Mouse (Mus musculus) lung, embryonic 16.5 days (tissue): ENCODE measurements at regions not wholly inside any gene's neighbourhood (a gene's known extent, or its start where the extent isn't known, plus 50 kb on each side); places are given as distances from the start of the nearest gene placed in this dataset.

Experiments
- ATAC-seq: fragments of 200-750 bp; cut with Nextera tagmentation; 2 replicates; pipeline ENCODE4 v1.8.0; 2017; ENCODE audit warnings: low read depth, mild to moderate bottlenecking, moderate library complexity
- H3K27ac ChIP-seq: fragments of 300-500 bp; sonication (generic); 2 replicates; pipeline ENCODE4 v1.5.1; 2014; ENCODE audit warnings: mild to moderate bottlenecking, control low read depth, low read length
- H3K27me3 ChIP-seq: fragments of 300-500 bp; sonication (generic); 2 replicates; pipeline ENCODE4 v1.6.1; 2014; ENCODE audit warnings: low read depth, low read length, mixed read lengths; ENCODE audit not compliant: control insufficient read depth, insufficient read depth
- H3K36me3 ChIP-seq: fragments of 300-500 bp; sonication (generic); 2 replicates; pipeline ENCODE4 v1.6.1; 2014; ENCODE audit warnings: low read length; ENCODE audit not compliant: control insufficient read depth, insufficient read depth
- H3K4me1 ChIP-seq: fragments of 300-500 bp; sonication (generic); replicated peaks from 2 replicates; pipeline ENCODE4 v1.6.1; 2014; ENCODE audit warnings: low read length, mixed read lengths; ENCODE audit not compliant: control insufficient read depth, insufficient read depth
- H3K4me2 ChIP-seq: fragments of 300-500 bp; sonication (generic); 2 replicates; pipeline ENCODE4 v1.6.1; 2014; ENCODE audit warnings: low read depth, low read length, control low read depth
- H3K4me3 ChIP-seq: fragments of 300-500 bp; sonication (generic); 2 replicates; pipeline ENCODE4 v1.5.1; 2014; ENCODE audit warnings: mild to moderate bottlenecking, low read length, control low read depth
- H3K9ac ChIP-seq: fragments of 300-500 bp; sonication (generic); 2 replicates; pipeline ENCODE4 v1.6.1; 2014; ENCODE audit warnings: low read length, control low read depth
- H3K9me3 ChIP-seq: fragments of 300-500 bp; sonication (generic); 2 replicates; pipeline ENCODE4 v1.6.1; 2016; ENCODE audit warnings: low read length; ENCODE audit not compliant: control insufficient read depth
- WGBS: fragments of 180-500 bp; shearing (Covaris S2); extraction: QIAGEN DNeasy Blood & Tissue Kit; methylation state at CpG from one replicate; pipeline ENCODE4 v1.1.7; 2014; 5-methylcytosine and 5-hydroxymethylcytosine counted together

DNA sequence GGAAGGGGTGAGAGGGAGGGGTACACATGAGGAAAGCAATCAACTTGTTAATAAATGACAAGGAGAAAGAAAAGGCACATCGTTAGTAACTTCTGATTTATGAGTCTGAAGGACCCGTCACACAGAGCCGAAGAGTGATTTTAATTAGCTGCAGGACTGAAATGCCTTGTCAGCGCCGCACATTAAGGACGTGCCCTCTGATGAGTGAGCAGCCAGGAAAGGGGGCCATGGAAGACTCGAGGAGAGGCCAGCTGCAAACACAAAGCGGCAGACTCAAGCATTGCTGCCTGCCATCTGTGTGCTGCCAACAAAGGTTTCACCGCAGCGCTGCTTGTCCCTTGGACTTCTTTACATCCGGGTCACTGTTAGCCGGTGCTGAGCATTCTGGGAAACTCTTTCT lies 184.8 kb upstream of the Fn1 start:
- H3K4me2 ChIP-seq: peak overlapping the region; percentile 44
- no peak overlapping the region for H3K27ac ChIP-seq
- H3K36me3 ChIP-seq: no peaks in the 10 kb centered on the region
- WGBS: 16% methylated on average over 12 of the region's 12 CpGs
- peaks cover 7% of the 10 kb centered on the region for H3K4me1 ChIP-seq
- H3K9me3 ChIP-seq: 0 out of 2 replicates have a peak, but pooled peaks cover 2% of the 10 kb centered on the region
- H3K27me3 ChIP-seq: no peaks in the 10 kb centered on the region
- no peak overlapping the region for H3K9ac ChIP-seq
- no peak overlapping the region for H3K4me3 ChIP-seq
- ATAC-seq: peak; percentile 83

DNA sequence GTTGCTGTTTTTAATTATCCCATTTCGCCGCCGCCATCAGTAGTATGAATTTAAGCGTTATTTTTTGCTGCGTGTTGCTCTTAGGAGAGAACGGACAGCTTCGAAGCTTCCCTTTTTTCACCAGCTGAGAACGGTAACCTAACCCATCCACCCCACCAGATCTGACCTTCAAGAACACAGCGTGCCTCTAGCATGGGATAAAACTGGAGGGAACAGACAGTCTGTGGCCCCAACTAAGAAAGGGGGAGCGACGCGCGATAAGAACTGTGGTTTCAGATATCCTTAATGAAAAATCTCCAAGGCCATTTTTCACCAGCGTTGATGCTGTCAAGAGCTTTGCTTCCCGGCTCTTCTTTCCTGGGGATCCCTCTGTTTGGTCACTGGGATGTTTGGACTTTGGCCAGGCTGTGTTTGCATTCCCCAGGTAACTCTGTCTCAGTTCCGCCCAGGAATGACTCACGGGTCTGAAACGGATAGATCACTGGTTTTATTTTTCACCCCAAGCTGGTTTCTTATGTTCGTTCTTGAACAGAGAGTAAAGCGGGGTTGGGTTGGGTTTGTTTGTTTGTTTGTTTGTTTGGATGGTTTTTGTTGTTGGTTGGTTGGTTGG lies 184.1 kb upstream of the Fn1 start:
- Histone ChIP-seq H3K27me3 (no peaks in the 10 kb centered on the region), H3K9ac (no peak overlapping the region), H3K4me3 (no peak overlapping the region), H3K36me3 (no peaks in the 10 kb centered on the region), H3K27ac (no peak overlapping the region), H3K4me2 (peak overlapping the region; percentile 44), H3K9me3 (0 out of 2 replicates have a peak, but pooled peaks cover 2% of the 10 kb centered on the region), H3K4me1 (peaks cover 7% of the 10 kb centered on the region)
- 42% methylated on average over 20 of the region's 20 CpGs for WGBS
- ATAC-seq: no peak

DNA sequence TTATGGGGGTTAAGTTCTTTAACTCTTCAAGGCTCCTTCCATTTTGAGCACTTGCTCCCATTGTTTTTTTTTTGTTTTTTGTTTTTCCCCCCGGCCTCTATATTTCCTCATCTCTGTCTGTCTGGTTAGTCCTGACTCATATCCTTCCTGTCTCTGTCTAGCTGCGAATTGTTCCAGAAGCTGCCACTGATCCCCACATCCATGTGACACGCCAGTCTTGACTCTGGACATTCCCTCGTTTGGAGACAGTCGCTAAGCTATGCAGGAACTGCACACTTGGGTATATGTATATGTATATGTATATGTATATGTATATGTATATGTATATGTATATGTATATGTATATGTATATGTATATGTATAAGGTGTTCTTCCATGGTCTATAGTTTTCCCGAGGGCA lies 177.4 kb upstream of the Fn1 start:
- 72% methylated on average over 6 of the region's 6 CpGs for WGBS
- H3K9ac ChIP-seq: no peak overlapping the region
- no peak for ATAC-seq
- no peak overlapping the region for H3K4me3 ChIP-seq
- H3K9me3 ChIP-seq: no peaks in the 10 kb centered on the region
- H3K27ac ChIP-seq: no peak overlapping the region
- H3K4me1 ChIP-seq: no peaks in the 10 kb centered on the region
- H3K36me3 ChIP-seq: no peaks in the 10 kb centered on the region
- H3K4me2 ChIP-seq: no peak overlapping the region
- no peaks in the 10 kb centered on the region for H3K27me3 ChIP-seq

DNA sequence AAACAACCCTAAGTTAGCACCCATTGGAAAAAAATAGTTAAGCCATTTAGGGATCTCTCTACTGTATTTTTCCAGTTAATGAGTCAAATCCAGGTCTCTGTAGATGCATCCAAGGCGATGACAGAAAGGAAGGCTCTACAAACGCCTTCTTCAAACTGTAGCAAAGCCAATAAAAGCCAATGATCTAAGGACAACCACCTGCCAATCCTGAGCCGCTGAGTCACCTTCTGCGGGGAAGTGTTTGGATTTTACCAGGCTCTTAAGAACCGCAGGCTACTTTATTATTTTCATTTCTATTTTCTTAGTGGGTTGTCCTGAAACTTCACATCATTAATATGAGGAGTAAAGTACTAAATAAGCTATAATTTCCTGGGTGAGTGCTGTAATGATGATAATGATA lies 171.4 kb upstream of the Fn1 start:
- WGBS: 73% methylated on average over 5 of the region's 5 CpGs
- Histone ChIP-seq H3K27me3 (no peaks in the 10 kb centered on the region), H3K9me3 (no peaks in the 10 kb centered on the region), H3K27ac (no peak overlapping the region), H3K4me1 (no peaks in the 10 kb centered on the region), H3K4me2 (no peak overlapping the region), H3K9ac (no peak overlapping the region), H3K36me3 (no peaks in the 10 kb centered on the region), H3K4me3 (no peak overlapping the region)
- ATAC-seq: no peak

DNA sequence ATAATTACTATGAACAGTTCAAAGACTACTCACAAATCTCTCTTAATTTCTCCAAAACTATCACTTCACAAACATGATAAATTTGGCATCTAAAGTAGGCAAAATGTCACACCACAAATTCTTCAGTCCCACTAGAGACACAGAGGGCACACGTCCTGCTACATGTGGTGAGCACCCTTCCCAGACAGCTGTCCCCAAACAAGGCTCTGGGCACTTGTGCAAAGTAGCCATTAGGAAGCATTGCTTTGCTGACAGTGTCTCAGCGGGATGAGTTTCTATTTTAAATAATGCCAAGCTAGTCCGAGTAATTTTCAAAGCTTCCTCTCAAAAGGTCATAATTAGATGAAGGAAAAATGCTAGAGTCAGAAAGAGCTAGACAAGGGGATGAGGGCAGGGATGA lies 169.1 kb upstream of the Fn1 start:
- 59% methylated on average over 3 of the region's 3 CpGs for WGBS
- ATAC-seq: no peak
- Histone ChIP-seq H3K9ac (no peak overlapping the region), H3K4me3 (no peak overlapping the region), H3K4me1 (no peaks in the 10 kb centered on the region), H3K9me3 (no peaks in the 10 kb centered on the region), H3K36me3 (no peaks in the 10 kb centered on the region), H3K27me3 (no peaks in the 10 kb centered on the region), H3K27ac (no peak overlapping the region), H3K4me2 (no peak overlapping the region)

DNA sequence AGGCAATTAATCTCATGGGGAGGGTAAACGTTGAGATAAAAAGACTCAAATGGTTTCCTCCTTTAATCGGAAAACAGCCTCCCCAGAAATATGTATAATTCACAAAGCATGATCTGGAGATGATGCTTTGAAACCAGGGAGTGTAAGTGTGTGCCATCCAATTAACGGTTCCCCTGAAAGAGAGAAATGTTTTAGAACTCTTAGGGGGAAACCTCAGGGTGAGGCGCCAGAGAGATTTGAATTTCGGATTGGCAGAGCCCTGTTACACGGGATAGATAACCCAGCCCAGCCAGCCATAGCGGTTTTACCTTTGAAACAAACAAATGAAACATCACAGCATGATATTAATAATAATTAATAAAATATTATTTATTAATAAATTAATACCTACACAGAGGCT lies 168.1 kb upstream of the Fn1 start:
- ATAC-seq: no peak
- no peak overlapping the region for H3K27ac ChIP-seq
- H3K27me3 ChIP-seq: no peaks in the 10 kb centered on the region
- H3K4me3 ChIP-seq: no peak overlapping the region
- no peak overlapping the region for H3K4me2 ChIP-seq
- no peaks in the 10 kb centered on the region for H3K9me3 ChIP-seq
- no peak overlapping the region for H3K9ac ChIP-seq
- H3K36me3 ChIP-seq: no peaks in the 10 kb centered on the region
- 64% methylated on average over 7 of the region's 7 CpGs for WGBS
- no peaks in the 10 kb centered on the region for H3K4me1 ChIP-seq

DNA sequence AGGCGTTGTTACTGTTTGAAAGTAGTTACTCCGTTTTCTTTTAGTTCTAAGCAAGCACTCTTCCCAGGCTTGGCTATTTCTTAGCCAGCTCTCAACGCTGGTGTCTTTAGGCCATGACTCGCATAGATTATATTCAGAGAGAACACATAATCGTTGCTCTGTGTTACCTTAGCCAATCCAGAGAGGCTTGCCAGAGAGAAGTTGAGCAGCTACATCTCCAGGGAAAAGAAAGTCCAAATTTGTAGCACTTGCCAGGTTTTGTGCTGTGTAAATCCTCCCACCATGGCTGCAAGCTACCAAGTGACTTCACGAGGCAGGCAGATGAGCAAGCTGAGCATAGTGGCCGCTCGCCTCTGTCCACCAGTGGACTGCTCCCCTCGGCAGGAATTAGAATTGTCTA lies 163.3 kb upstream of the Fn1 start:
- no peak for ATAC-seq
- no peak overlapping the region for H3K9ac ChIP-seq
- 79% methylated on average over 9 of the region's 9 CpGs for WGBS
- no peak overlapping the region for H3K27ac ChIP-seq
- no peak overlapping the region for H3K4me2 ChIP-seq
- H3K4me3 ChIP-seq: no peak overlapping the region
- H3K9me3 ChIP-seq: no peaks in the 10 kb centered on the region
- H3K36me3 ChIP-seq: no peaks in the 10 kb centered on the region
- H3K27me3 ChIP-seq: no peaks in the 10 kb centered on the region
- no peaks in the 10 kb centered on the region for H3K4me1 ChIP-seq

DNA sequence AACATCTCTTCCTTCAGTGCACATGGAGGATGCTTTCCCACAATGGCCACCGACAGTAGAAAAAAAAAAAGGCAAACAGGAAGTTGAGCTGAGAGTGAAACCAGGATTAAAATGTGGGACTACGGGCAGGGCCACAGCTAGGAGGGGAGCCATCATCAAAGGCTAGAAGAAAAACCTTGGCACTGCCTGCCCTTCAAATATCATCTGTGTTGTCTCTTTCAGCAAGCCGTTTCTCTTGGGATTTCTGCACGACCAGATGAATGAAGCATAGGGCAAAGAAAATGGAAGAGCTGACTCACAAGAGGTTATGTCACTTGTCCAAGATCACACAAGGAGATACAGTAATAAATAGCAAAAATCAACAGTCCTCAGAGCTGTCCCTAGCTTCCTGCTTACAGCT lies 161.1 kb upstream of the Fn1 start:
- Histone ChIP-seq H3K4me2 (no peak overlapping the region), H3K4me3 (no peak overlapping the region)
- no peak for ATAC-seq

DNA sequence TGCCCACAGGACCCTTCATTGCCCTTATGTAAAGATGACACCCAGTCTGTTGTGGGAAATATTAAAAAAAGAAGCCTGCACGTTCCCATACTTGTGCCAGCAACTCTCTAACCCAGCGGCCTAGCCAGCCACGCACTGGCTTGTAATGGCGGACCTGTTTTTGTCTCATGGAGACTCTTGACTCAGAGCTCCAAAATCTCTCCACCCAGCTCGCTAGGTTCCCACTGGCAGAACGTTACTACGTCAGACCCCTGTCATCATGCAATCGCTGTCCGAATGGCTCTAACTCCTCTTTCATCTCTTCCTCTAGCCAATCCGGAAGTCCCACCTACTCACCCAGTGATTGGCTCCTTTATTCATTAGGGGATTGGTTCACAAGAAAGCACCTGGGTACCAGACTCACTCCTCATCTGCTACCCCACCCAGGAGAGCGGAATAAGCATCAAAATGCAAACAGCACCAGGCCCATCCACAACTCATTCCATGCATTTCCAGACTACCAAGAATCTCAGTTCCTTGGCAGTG lies 159.2 kb upstream of the Fn1 start:
- Histone ChIP-seq H3K27me3 (no peaks in the 10 kb centered on the region), H3K4me3 (no peak overlapping the region), H3K36me3 (no peaks in the 10 kb centered on the region), H3K27ac (no peak overlapping the region), H3K4me1 (no peaks in the 10 kb centered on the region; the same call in 1 of the 2 replicates), H3K9me3 (no peaks in the 10 kb centered on the region), H3K9ac (no peak overlapping the region), H3K4me2 (no peak overlapping the region)
- ATAC-seq: no peak
- 92% methylated on average over 11 of the region's 11 CpGs for WGBS

More for the DNA sequence above, 161.1 kb upstream of the Fn1 start:
- H3K27ac ChIP-seq: no peak overlapping the region
- no peaks in the 10 kb centered on the region for H3K4me1 ChIP-seq
- H3K9me3 ChIP-seq: no peaks in the 10 kb centered on the region
- 73% methylated on average over 4 of the region's 4 CpGs for WGBS
- H3K36me3 ChIP-seq: no peaks in the 10 kb centered on the region
- no peak overlapping the region for H3K9ac ChIP-seq
- no peaks in the 10 kb centered on the region for H3K27me3 ChIP-seq
